Mouse (Mus musculus): Measurements from ENCODE around the gene Cth. TPM values are rescaled to one million over a fixed set of nuclear protein-coding genes. Genes with fewer than 3 reads are reported as not detected.

Cth gene
- 3.1 and 3.7 TPM in 2 replicates for polyA plus RNA-seq (2012; rRNA removed)

GRCm38 (mm10) chr3:157924692-157925328, at the start of gene Cth:
Cth (minus strand) TSS chr3:157925077.

GRCm38 (mm10) chr3:157946843-157947358, 22.0 kb upstream of the Cth start, which contains the start of gene Ankrd13c:
Ankrd13c (plus strand) TSS chr3:157947239.

Other genes with a start within 250 kb of the Cth start
- gene Ankrd13c, start 22.2 kb upstream of the Cth start, polyA plus RNA-seq (2012; rRNA removed) = 7.6 and 17.5 TPM in 2 replicates
- gene Srsf11, start 111.6 kb upstream of the Cth start, polyA plus RNA-seq (2012; rRNA removed) = 66.1 and 67.2 TPM in 2 replicates
- 0.33 and 0.93 TPM in 2 replicates for gene Lrrc40, start 111.6 kb upstream of the Cth start, polyA plus RNA-seq (2012; rRNA removed)